Mouse (Mus musculus) G1E (cell line): ENCODE measurements around the gene Taco1.

ENCODE experiments used
- CTCF ChIP-seq: IDR thresholded peaks from 2 replicates; pipeline ENCODE4 v1.5.1; 2012; ENCODE audit warnings: low read depth, low read length, inconsistent platforms, mixed read lengths
- POLR2AphosphoS5 ChIP-seq: IDR thresholded peaks from 2 replicates; pipeline ENCODE4 v1.6.1; 2012; ENCODE audit warnings: low read depth, low read length, inconsistent platforms; ENCODE audit not compliant: insufficient replicate concordance
- TAL1 ChIP-seq: conservative IDR thresholded peaks from 2 replicates; pipeline ENCODE4 v1.6.1; 2012; ENCODE audit warnings: low read depth, low read length, inconsistent platforms, mixed read lengths

- TF ChIP-seq CTCF (no peak), TAL1 (no peak), POLR2AphosphoS5 (no peak)
Measured at GRCm38 (mm10) chr11:106065923-106066571, at the start of gene Taco1.
